Mouse (Mus musculus) monocyte, adult 5-6 weeks (primary cell): ENCODE results near the gene Rasgrp4. TPM values are rescaled to one million over a fixed set of nuclear protein-coding genes. Genes with fewer than 3 reads are reported as not detected.
"Not testable (repeated sequence)": the region's sequence is repeated elsewhere in the genome, so short reads cannot be mapped to it uniquely, and the experiment has no call there.

ENCODE experiments used
- ATAC-seq: fragments of 153-309, 156-312 bp; replicated peaks from 2 replicates; pipeline ENCODE4 v1.8.0; 2017; ENCODE audit warnings: mild to moderate bottlenecking; ENCODE audit not compliant: low TSS enrichment, insufficient number of reproducible peaks, severe bottlenecking, poor library complexity, low FRiP score
- total RNA-seq: library from RNA; stranded (forward); fragments of 200-1000, 200-491, 200-594 nt; gene quantifications from 3 replicates; pipeline ENCODE4 v1.2.3, GENCODE M21; 2017

Gene Rasgrp4
- total RNA-seq: 37.9 to 82.9 TPM (median 41.3 TPM) in 3 replicates

DNA sequence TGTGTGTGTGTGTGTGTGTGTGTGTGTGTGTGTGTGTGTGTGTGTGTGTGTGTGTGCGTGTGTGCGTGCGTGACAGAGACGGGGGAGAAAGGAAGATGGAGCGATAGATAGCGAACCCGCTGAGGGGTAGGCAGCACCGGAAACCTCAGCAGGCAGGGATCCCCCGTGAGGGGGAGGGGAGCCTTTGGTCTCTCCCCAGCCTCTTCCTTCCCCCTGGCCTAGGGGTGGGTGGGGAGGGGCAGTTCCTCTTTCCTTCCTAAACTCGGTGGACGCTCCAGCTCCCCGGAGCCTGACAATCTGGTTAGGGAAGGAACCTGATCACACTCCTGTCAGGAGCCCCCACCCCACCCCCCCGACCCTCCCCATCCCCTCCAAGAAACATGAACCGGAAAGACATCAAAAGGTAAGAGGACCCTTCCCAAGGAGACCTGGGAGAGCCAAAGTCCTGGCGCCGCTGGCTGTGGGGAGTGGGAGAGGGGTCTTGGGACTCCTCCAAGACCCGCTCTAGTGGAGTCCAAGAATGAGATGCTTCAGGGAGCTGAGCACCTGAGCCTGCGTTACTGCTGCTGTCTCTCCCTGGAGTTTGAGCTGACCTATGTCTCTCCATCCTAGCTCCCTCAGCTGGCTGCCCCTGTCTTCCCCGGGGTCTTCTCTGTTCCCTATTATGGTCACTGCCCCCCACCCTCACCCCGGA, at the start of gene Rasgrp4:
Gene Rasgrp4 (plus strand): TSS at position 159 of the 694 bp plus-strand sequence.
- ATAC-seq: peak; percentile 79

DNA sequence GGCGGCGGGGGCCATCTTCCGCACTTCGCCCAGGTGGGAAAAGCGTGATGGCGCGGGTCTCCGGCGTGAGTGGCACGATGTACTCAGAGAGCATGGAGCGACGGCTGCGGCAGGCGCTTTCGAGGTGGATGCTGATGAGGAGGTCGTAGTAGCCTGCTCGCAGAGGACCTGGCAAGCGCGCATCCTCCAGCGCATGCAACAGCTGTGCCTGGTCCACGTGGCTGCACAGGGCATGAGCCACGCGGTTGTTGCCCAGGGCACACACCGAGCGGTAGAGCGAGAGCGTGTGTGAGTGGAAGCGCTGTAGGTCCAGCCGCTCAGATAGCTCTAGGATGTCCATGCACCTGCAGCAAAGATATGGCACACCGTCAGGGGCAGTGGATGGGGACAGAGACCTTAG, 48.7 kb upstream of the Rasgrp4 start:
- ATAC-seq: no peak

DNA sequence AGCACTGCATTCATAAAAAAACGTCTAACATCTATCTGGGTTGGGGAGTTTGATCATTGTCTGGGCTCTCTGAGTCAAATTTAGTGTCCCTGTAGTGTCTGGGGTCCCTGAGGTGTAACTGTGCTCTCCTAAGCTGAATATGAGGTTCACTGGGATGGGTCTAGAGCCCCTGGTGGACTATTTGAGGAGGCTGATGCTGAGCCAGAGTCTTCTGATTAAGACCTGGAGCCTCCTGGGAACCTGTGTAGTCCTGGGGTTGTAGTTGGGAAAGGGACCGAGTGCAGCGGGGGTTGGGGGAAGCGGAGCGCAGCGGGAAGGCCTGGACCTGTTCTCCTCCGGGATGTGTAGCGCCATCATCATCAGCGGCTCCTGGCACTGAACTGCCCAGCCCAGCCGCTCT, 47.7 kb upstream of the Rasgrp4 start:
- ATAC-seq: no peak

DNA sequence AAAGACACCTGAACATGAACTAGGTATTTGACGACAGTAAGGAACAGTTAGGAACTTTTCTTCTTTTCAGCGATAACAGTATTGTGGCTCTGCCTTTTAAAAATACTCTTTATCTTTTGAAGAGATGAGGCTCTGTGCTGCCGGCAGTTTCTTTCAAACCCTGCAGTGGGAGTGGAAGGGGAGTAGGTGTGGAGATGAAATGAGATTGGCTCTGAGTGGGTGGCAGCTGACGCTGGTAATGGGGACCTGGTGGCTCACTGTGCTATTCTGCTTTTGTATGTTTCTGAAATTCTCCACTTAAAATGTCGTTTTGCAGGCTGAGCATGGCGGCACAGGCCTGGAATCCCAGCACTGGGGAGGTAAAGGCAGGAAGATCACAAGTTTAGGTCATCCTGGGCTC, 45.8 kb upstream of the Rasgrp4 start:
- no peak for ATAC-seq

DNA sequence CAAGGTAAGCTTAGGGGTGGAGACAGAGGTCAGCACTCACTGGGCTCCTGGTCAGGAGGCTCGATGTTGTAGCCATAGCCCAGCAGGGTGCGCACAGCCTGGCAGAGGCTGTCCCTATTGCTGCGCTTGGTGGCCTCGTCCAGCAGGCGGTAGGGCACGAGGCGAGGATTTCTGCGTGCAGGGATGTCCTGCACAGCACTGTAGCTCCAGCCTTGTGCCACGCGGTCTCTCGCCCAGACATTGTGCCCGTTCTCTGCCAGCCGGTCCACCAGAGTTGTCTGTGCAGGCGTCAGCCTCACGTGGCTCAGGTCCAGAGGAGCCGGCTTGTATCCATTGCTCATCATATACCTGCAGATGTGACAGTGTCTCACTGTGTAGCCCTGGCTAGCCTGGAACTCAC, 37.5 kb upstream of the Rasgrp4 start:
- ATAC-seq: no peak

DNA sequence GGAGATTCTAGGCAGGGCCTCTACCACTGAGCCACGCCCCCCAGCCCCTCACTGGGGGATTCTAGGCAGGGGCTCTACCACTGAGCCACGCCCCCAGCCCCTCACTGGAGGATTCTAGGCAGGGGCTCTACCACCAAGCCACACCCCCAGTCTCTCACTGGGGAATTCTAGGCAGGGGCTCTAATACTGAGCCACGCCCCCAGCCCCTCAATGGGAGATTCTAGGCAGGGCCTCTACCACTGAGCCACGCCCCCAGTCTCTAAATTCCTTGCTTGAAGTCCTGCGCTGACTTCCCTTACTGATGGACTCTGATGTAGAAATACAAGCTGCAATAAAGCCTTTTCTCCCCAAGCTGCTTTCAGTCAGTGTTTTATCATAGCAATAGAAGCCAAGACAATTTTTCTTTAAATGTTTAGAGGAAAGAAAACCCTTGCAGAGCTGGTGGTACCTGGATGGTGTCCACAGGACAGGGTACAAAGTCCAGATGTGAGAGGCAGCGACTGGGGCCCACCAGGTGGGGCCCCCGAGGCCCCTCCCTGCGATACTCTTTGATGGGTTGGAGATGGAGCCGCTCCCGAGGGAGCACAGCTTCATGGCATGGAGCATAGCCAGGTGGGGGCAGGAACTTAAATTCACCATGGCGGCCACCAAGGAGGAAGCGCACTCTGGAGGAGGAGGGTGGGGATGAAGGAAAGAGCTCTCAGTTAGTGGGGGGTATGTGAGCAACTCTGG, 33.2 kb upstream of the Rasgrp4 start:
- ATAC-seq: no peak

DNA sequence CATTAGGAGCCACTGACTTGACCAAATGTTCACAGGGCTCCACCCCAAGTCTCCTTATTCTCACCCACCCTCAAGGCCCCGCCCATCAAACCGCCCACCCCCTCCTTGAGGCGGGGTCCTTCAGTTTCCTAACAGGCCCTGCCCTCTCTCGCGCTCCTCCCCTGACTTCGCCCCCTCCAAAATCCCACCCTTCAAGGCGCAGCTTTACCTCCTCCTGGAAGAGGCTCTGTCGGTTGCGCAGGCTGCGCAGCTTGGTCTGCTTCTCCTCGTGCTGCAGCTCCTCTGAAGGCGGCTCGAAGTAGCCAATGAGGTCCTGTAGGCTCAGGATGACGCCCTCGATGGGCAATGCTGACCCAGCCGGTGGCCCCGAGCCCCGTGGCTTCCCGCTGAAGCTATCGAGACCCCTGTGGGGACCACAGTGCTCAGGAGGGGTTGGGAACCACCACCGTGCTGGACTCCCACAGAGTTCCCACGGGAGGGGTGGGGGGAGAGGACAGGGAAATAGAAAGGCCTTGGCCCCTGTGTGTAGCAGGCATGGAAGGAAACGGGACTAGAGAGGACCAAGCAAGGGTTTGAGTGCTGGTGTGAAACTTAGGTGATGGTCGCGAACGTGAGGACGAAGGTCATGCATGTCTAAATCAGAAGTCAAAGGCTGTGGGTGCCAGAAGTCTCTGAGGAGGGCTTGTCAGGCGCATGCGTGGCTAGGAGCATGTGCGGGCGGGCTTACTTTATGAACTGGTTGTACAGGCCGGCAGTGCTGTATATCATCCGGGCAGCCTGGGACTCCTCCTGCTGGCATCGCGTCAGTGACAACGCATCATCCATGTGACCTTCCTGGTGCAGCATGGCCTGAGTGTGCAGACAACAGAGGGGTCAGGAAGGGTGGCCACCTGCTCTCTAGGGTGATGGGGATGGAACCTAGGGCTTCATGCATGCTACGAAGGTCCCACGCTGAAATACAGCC, 25.4 kb upstream of the Rasgrp4 start:
- no peak for ATAC-seq

DNA sequence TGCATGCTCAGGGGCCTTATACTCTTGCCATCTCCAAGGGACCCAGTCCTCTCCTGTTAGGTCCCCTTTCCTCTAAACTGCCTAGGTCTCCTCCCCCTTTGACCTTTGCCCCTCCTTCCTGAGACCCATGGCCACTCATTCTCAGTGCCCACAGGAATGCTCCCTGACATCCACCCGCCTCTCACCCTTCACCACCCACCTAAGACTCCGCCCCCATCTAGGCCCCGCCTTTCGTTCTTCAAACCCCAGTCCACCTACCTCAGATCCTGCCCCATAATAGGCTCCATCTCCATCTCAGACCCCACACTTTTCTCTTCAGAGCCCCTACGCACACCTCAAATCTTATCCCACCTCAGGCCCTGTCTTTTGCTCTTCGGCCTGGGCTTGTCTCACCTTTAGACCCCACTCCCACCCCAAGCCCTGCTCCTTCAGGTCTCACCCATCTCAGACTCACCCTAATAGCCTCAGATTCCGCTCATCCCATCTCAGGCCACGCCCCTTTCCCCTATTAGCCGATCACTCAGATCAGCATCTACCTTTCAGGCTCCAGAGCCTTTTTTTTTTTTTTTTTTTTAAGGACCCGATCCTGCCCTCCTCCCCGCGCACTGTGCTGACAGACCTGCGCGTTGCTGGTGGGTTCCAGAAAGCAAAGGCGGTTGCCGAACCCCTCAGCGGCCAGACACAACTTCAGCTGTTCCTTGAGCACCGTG, 16.4 kb upstream of the Rasgrp4 start:
- no peak for ATAC-seq

DNA sequence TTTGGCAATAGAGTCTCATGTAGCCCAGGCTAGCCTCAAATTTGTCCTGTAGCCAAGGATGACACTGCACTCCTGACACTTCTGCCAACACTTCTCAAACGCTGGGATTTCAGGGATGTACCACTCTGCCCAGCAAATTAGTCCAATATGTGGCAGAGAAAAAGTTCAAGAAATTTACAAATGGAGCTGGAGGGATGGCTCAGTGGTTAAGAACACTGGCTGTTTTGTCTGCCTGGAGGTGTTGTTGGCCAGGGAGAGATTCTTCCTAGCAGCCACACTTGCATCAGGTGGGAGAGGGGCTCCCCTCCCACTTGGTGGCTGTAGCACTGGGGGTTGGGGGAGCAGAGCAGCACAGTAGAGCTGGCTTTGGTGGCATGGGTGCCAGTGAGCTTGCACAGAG, 15.1 kb upstream of the Rasgrp4 start:
- no peak for ATAC-seq

DNA sequence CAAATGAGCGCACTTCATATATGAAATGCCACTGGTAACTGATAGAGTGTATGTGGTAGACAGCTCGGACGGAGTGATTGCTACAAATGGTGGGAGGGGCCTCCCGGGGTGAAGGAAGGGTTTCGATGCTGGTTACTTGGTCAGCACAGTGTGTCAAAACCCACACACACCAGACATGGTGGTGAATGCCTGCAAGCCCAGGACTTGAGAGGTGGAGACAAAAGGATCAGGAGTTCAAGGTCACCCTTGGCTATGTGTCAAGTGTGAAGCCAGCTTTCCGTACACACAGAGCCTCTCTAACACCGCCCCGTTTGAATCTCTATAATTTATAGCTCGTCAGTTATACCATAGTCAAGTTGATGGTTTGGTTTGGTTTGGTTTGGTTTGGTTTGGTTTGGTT, 11.8 kb upstream of the Rasgrp4 start:
- no peak for ATAC-seq

DNA sequence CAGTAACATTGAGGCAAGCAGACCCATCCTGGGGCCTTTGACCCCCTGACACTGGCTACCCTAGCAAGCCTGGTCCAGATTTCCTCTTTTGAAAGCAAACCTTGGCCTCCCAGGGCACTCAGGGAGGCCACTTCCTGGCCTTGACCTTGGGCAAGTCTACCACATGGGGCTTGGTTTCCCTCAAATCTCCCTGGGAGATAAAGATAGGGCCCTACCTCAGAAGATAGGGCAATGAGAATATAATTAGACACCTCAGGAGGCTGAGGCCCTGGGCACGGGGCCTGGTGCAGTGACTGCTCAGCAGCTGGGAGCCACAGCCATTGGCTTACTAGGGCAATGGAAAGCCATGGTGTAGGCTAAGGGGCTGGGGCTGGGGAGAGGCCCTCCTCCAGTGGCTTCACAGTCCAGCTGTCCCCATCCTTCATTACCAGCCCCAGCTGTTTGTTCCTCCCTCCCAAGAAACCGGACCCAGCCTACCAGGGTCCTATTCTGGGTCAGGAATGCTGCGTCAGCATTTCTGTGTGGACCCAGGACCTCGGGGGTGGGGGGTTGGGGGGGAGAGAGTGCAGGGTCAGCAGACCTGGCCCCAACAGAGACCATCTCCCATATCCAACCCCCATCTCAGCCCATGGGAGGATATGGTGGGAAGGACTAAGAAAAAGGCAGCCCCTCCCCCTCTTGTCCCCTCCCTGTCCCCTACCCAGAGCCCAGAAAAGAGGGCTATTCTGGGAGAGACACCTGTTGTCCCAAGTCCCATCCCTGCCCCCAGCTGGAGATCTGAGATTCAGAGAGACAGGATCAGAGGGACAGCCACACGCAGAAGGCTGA, 10.9 kb upstream of the Rasgrp4 start:
- ATAC-seq: no peak

DNA sequence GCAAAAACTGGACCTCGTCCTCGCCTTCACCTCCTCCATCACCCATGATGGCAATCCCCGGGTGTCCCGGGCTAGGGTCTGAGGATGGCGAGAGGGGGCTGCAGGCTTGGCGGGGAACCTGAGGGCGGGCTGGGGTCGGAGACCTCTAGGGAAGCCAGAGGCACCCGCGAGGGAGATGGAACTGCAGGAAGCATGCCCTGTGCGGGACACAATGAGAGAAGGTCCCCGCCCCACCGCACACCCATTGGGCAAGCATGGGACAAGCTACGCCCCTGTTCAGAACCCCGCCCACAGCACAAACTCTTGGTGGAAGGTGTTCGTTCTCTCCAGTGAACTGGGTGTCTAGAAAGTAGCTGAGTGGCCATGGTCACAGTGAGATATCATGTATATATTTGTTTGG, 9.7 kb upstream of the Rasgrp4 start, which contains the start of gene Ryr1:
Gene Ryr1 (minus strand): TSS at position 210 of the 400 bp plus-strand sequence.
- peak; percentile 72 for ATAC-seq

DNA sequence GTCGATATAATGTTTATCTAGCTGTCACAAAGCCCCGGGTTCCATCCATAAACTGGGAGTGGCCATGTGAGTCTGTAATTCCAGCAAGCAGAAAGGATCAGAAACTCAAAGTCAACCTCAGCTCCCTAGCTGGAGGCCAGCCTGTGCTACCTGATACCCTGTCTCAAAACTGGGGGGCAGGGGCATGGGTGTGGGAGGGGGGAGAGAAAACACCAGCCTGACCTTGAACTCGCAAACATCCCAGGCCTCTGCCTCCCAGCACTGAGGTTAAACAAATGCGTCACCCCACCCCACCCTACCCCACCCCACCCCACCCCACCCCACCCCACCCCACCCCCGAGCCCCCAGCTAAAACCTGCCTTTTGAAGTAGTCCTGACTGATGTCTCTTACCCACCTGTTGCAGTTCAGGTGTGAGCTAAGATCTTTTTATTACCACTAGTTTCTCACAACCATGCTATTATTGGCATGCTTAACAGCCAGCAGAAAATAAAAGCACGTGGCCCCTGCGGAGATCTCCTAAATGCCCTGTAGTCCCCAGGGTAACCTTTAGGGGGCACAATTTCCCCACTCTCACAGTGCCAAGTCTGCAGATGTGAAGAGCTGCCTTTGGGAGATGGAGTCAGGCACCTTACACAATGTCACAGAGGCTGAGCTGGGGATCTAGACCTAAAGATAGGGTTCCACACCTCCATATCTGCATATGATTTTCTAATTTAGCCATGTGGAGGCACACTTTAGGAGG, 8.3 kb upstream of the Rasgrp4 start:
- ATAC-seq: peak; percentile 84

DNA sequence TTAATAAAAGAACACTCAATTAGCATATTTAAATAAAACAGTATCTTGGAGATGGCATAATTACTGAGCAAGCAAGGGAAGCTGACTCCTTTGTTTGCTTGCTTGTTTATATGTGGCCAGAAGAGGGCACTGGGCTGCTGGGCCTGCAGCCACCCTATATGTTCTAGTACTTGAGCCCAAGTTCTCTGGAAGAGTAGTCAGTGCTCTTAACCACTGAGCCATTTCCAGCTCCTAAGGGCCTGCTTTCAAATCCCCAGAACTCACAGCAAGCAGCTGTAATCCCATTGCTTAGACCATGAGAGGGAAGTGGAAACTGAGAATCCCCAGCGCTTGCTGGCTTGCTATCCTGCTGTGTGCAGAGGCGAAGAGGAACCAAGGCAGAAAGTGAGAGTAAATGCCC, 5.9 kb upstream of the Rasgrp4 start:
- no peak for ATAC-seq

DNA sequence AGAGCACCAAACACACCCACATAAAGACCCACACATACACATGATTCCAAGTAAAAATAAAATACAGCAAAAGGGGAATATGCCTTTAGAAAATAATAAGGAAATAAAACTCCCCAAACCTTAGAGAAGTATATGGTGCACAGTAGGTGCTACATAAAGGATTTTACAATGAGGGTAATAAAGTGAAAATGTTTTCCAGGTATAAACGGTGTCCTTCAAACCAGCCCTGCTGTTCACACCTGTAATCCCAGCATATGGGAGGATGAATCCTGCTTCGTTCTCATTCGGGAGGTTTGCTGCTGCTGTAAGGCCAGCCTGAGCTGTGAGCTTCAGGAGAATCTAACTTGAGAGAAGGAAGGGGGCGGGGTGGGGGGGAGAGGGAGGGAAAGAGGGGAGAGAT, 421 bp upstream of the Rasgrp4 start:
- ATAC-seq: no peak

DNA sequence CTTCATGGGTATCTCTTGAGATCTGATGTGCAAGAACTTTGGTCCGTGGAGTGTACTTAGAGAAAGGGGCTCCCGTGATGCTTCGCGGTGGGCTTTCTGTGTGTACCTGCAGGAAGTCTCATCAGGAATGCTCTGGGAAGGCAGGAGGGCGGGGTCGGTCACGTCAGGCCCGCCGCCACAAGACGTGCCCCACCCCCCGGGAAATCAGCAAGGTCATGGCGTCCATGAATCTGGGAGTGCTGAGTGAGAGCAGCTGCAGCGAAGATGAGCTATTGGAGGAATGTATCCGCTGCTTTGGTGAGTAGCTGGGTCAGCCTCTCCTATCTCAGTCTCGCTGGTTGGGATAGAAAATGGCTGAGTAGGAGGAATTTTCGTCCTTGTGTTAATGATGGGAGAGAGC, 2.8 kb downstream of the Rasgrp4 start:
- ATAC-seq: no peak

DNA sequence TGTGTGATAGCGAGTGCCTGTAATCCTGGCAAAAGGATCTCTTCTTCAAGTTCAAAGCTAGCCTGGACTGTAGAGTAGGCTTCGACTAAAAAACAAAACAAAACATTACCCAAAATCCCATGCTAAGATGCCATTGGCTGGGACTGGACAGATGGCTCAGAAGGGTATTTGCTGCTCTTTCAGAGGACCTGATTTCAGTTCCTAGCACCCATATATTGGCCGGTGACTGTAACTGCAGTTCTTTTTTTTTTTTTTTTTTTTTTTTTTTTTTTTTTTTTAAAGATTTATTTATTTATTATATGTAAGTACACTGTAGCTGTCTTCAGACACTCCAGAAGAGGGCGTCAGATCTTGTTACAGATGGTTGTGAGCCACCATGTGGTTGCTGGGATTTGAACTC, 4.6 kb downstream of the Rasgrp4 start:
- ATAC-seq: not testable (repeated sequence)
